Mouse (Mus musculus) G1E-ER4 (cell line): ENCODE measurements around the gene Gid8. TPM values are rescaled to one million over a fixed set of nuclear protein-coding genes. Genes with fewer than 3 reads are reported as not detected.

ENCODE experiments used
- GATA1 ChIP-seq: IDR thresholded peaks from one replicate; pipeline ENCODE4 v1.8.0; 2012; ENCODE audit warnings: low read length, inconsistent platforms
- polyA plus RNA-seq: library from polyadenylated mRNA; stranded (reverse); fragments of >175 nt; gene quantifications from 2 replicates; pipeline ENCODE4 v1.2.3, GENCODE M21; 2012

Gid8 gene
- polyA plus RNA-seq, 1 experiment: 62.1 TPM

GRCm38 (mm10) chr2:180703645-180704359 is 6.1 kb upstream of the Gid8 start:
- TF ChIP-seq GATA1: peak; percentile 60

- TF ChIP-seq GATA1: no peak
These were observed 5.3 kb upstream of the Gid8 start for GRCm38 (mm10) chr2:180704591-180704990.

- TF ChIP-seq GATA1: no peak
These were observed 4.9 kb upstream of the Gid8 start for GRCm38 (mm10) chr2:180705066-180705465.

- TF ChIP-seq GATA1: no peak
These were observed 3.9 kb upstream of the Gid8 start for GRCm38 (mm10) chr2:180705975-180706374.

- no peak for TF ChIP-seq GATA1
These were observed 644 bp upstream of the Gid8 start for GRCm38 (mm10) chr2:180709023-180709922.

GRCm38 (mm10) chr2:180710276-180711155 is 599 bp downstream of the Gid8 start:
- TF ChIP-seq GATA1: no peak

GRCm38 (mm10) chr2:180711527-180711926 is 1.6 kb downstream of the Gid8 start:
- TF ChIP-seq GATA1: no peak

- TF ChIP-seq GATA1: peak; percentile 97
These were observed 2.2 kb downstream of the Gid8 start for GRCm38 (mm10) chr2:180712037-180712689.

GRCm38 (mm10) chr2:180723865-180724264 is 13.9 kb downstream of the Gid8 start:
- TF ChIP-seq GATA1: no peak

GRCm38 (mm10) chr2:180724585-180725413 is 14.9 kb downstream of the Gid8 start, which contains the start of gene Slc17a9:
TSS of gene Slc17a9 (plus strand) at chr2:180725263.
- TF ChIP-seq GATA1: no peak

GRCm38 (mm10) chr2:180725414-180725778 is 15.5 kb downstream of the Gid8 start:
- TF ChIP-seq GATA1: no peak

GRCm38 (mm10) chr2:180725856-180726629 is 16.1 kb downstream of the Gid8 start:
- TF ChIP-seq GATA1: no peak

- TF ChIP-seq GATA1: no peak
These were observed 16.9 kb downstream of the Gid8 start for GRCm38 (mm10) chr2:180726658-180727442.
